Mouse (Mus musculus): ENCODE data around the gene Smg6. TPM values are rescaled to one million over a fixed set of nuclear protein-coding genes. Genes with fewer than 3 reads are reported as not detected.

The Smg6 gene
- total RNA-seq, 2 experiments from 2014 or later, result 20.1 to 27.5 TPM

- peak; percentile 14 for DNase-seq
These were observed 183.3 kb downstream of the Smg6 start for GRCm38 (mm10) chr11:75108909-75109308.

- no peak for DNase-seq
These were observed 190.8 kb downstream of the Smg6 start for GRCm38 (mm10) chr11:75116379-75116778.

GRCm38 (mm10) chr11:75118141-75118540 lies 192.5 kb downstream of the Smg6 start:
- no peak for DNase-seq

GRCm38 (mm10) chr11:75119298-75119697 lies 193.7 kb downstream of the Smg6 start:
- DNase-seq, result no peak

GRCm38 (mm10) chr11:75119841-75120240 lies 194.2 kb downstream of the Smg6 start:
- no peak for DNase-seq

GRCm38 (mm10) chr11:75121348-75121747 lies 195.7 kb downstream of the Smg6 start:
- no peak for DNase-seq

GRCm38 (mm10) chr11:75124406-75124805 lies 198.8 kb downstream of the Smg6 start:
- no peak for DNase-seq

GRCm38 (mm10) chr11:75126384-75126783 lies 200.8 kb downstream of the Smg6 start:
- DNase-seq, result no peak

GRCm38 (mm10) chr11:75129481-75129880 lies 203.9 kb downstream of the Smg6 start:
- no peak for DNase-seq

GRCm38 (mm10) chr11:75131300-75131699 lies 205.7 kb downstream of the Smg6 start:
- DNase-seq, result no peak

GRCm38 (mm10) chr11:75132278-75132677 lies 206.7 kb downstream of the Smg6 start:
- DNase-seq, result peak; percentile 76

GRCm38 (mm10) chr11:75133391-75133790 lies 207.8 kb downstream of the Smg6 start:
- no peak for DNase-seq

GRCm38 (mm10) chr11:75133951-75134350 lies 208.3 kb downstream of the Smg6 start:
- DNase-seq, result peak; percentile 47

- DNase-seq, result no peak
These were observed 209.0 kb downstream of the Smg6 start for GRCm38 (mm10) chr11:75134485-75135068.

GRCm38 (mm10) chr11:75135358-75135757 lies 209.7 kb downstream of the Smg6 start:
- no peak for DNase-seq

- peak; percentile 65 for DNase-seq
These were observed 211.2 kb downstream of the Smg6 start for GRCm38 (mm10) chr11:75136666-75137398.

GRCm38 (mm10) chr11:75139122-75139963 lies 213.7 kb downstream of the Smg6 start:
- peak; percentile 74 for DNase-seq

GRCm38 (mm10) chr11:75140431-75140830 lies 214.8 kb downstream of the Smg6 start:
- DNase-seq, result no peak

- no peak for DNase-seq
These were observed 215.4 kb downstream of the Smg6 start for GRCm38 (mm10) chr11:75141038-75141437.

- no peak for DNase-seq
These were observed 216.3 kb downstream of the Smg6 start for GRCm38 (mm10) chr11:75141913-75142312.

GRCm38 (mm10) chr11:75142749-75143148 lies 217.1 kb downstream of the Smg6 start:
- DNase-seq, result no peak

GRCm38 (mm10) chr11:75145841-75146240 lies 220.2 kb downstream of the Smg6 start:
- DNase-seq, result no peak
